Mouse (Mus musculus) forebrain, embryonic 10.5 days (tissue): ENCODE measurements at regions not wholly inside any gene's neighbourhood (a gene's known extent, or its start where the extent isn't known, plus 50 kb on each side); places are given as distances from the start of the nearest gene placed in this dataset.
"Not testable (repeated sequence)": the region's sequence is repeated elsewhere in the genome, so short reads cannot be mapped to it uniquely, and the experiment has no call there.

Source experiments
- DNase-seq: peaks from one replicate; pipeline ENCODE4 v3.0.0-alpha.2; 2017; ENCODE audit warnings: low spot score; ENCODE audit errors: extremely low spot score
- H3K27ac ChIP-seq: fragments of 300-500 bp; sonication (generic); 2 replicates; pipeline ENCODE4 v1.5.1; 2016; ENCODE audit warnings: mild to moderate bottlenecking
- H3K27me3 ChIP-seq: fragments of 300-500 bp; sonication (generic); 2 replicates; pipeline ENCODE4 v1.6.1; 2016; ENCODE audit warnings: mild to moderate bottlenecking; ENCODE audit not compliant: poor library complexity, severe bottlenecking
- H3K36me3 ChIP-seq: fragments of 300-500 bp; sonication (generic); replicated peaks from 2 replicates; pipeline ENCODE4 v1.6.1; 2016; ENCODE audit warnings: mild to moderate bottlenecking, moderate library complexity
- H3K4me1 ChIP-seq: fragments of 300-500 bp; sonication (generic); 2 replicates; pipeline ENCODE4 v1.6.1; 2016
- H3K4me3 ChIP-seq: fragments of 300-500 bp; sonication (generic); 2 replicates; pipeline ENCODE4 v1.5.1; 2016; ENCODE audit warnings: mild to moderate bottlenecking, moderate library complexity
- H3K9me3 ChIP-seq: fragments of 300-500 bp; sonication (generic); 2 replicates; pipeline ENCODE4 v1.6.1; 2016; ENCODE audit warnings: mild to moderate bottlenecking, moderate library complexity
- WGBS: fragments of 180-500 bp; shearing (Covaris S2); methylation state at CpG from one replicate; pipeline ENCODE4 v1.1.7; 2016; 5-methylcytosine and 5-hydroxymethylcytosine counted together

- Histone ChIP-seq H3K27ac (no peak overlapping the region), H3K4me1 (no peaks in the 10 kb centered on the region), H3K36me3 (no peaks in the 10 kb centered on the region), H3K4me3 (no peak overlapping the region), H3K9me3 (no peaks in the 10 kb centered on the region), H3K27me3 (no peaks in the 10 kb centered on the region)
- WGBS = 82% methylated on average over 7 of the region's 7 CpGs
- no peak for DNase-seq
These were observed 209.5 kb downstream of the Bmp2 start for GRCm38 (mm10) chr2:133761496-133761895.

DNA sequence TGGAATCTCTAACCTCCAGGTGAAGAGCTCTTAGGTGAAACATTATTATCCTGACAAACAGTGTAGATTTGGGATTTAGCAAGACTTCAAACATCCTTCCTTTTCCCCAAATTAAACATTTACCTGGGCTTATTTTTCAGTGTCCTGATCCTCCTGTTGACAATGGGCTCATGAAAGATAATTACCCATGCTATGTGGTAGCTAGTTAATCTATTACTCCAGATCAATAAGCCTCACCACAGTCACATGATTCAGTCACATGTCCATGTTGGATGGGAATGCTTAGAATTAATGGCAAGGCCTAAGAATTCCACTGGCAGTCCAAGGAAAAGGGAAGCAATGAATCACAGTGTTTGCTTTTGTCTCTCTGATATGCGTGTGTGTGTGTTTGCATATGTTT is 216.6 kb downstream of the Bmp2 start:
- WGBS = 93% methylated on average over 1 of the region's 1 CpGs
- no peaks in the 10 kb centered on the region for H3K4me1 ChIP-seq
- no peak overlapping the region for H3K4me3 ChIP-seq
- DNase-seq = no peak
- no peak overlapping the region for H3K27ac ChIP-seq
- no peaks in the 10 kb centered on the region for H3K36me3 ChIP-seq
- no peaks in the 10 kb centered on the region for H3K27me3 ChIP-seq
- no peaks in the 10 kb centered on the region for H3K9me3 ChIP-seq

DNA sequence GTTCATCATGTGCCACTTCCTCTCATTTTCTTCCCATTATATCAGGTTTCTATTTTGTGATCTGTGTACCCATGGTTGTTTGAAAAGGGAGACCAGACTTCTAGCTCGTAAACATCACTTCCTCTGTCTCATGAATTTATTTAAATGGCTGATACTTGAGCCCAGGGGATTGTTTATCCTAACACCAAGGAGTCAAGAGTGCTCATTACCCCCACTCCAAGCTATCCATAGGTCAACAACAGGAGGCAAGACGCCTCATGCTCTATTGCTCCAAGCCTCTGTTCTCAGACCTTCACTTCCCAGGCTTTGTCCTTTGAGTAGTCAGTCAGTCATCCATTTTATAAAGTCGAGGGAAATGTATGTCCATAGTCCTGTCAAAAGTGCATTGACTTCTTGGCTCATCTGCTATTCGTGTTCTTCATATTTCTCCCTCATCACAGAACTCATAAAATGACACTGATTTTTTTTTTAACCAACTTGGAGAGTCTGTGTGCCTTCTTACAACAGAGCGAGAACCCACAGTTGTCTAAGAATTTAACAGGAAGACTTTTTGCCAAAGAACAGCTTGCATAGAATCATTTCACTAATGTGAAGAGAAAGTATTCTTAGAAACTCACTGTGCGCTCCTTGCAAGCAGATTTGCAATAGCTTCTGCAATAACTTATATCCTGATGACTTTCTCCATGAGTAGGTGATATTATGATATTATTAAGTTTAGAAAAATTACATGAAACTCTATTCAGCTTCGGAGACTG is 231.8 kb downstream of the Bmp2 start:
- no peak overlapping the region for H3K27ac ChIP-seq
- no peaks in the 10 kb centered on the region for H3K27me3 ChIP-seq
- H3K36me3 ChIP-seq = no peaks in the 10 kb centered on the region
- no peak for DNase-seq
- 81% methylated on average over 7 of the region's 7 CpGs for WGBS
- H3K4me1 ChIP-seq = no peaks in the 10 kb centered on the region
- H3K9me3 ChIP-seq = no peaks in the 10 kb centered on the region
- H3K4me3 ChIP-seq = no peak overlapping the region

DNA sequence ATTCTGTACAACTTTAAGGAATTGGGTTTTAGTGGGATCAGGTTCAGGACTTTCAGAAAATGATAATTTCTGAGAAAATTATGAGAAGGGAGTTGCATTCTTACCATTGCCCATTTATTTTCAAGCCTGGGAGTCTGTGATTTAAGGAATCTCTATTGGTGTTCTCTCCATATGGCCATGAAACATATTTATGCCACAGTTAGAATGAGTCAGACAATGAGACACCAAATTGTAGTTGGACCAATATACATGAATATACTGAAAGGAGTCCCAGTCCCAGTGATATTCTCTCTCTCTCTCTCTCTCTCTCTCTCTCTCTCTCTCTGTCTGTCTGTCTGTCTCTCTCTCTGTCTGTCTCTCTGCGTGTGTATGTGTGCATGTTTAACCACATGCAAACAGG is 239.1 kb downstream of the Bmp2 start:
- H3K9me3 ChIP-seq = no peaks in the 10 kb centered on the region
- no peaks in the 10 kb centered on the region for H3K4me1 ChIP-seq
- 68% methylated on average over 1 of the region's 1 CpGs for WGBS
- H3K36me3 ChIP-seq = no peaks in the 10 kb centered on the region
- H3K27ac ChIP-seq = no peak overlapping the region
- no peak overlapping the region for H3K4me3 ChIP-seq
- no peak for DNase-seq
- H3K27me3 ChIP-seq = no peaks in the 10 kb centered on the region

- no peak for DNase-seq
- H3K9me3 ChIP-seq = no peaks in the 10 kb centered on the region
- H3K27ac ChIP-seq = no peak overlapping the region
These were observed 241.3 kb downstream of the Bmp2 start for GRCm38 (mm10) chr2:133793293-133793692.

DNA sequence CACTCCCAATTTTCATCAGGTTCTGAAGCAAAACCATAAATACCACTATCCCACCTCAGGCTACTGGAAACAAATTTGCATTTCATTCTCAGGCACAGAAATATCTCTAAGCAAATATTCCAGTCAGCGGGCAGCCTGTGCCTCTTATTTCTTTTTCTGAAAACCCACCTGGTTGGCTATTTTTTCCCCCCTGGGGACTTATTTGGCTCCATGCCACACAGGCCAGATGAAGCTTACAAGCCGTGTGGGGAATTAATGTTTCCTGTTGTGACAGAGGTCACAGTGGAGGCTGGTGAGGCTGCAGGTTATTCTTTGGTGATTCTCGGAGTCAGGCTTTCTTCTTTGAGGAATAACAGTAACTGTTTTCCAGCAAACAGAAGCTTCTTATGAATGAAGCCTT is 250.7 kb downstream of the Bmp2 start:
- Histone ChIP-seq H3K4me3 (no peak overlapping the region), H3K27ac (no peak overlapping the region), H3K9me3 (no peaks in the 10 kb centered on the region), H3K27me3 (no peaks in the 10 kb centered on the region), H3K4me1 (0 out of 2 replicates have a peak, but pooled peaks cover 3% of the 10 kb centered on the region), H3K36me3 (no peaks in the 10 kb centered on the region)
- no peak for DNase-seq
- WGBS = 70% methylated on average over 3 of the region's 3 CpGs

More at GRCm38 (mm10) chr2:133793293-133793692, 241.3 kb downstream of the Bmp2 start:
- H3K4me1 ChIP-seq = no peaks in the 10 kb centered on the region
- WGBS = 55% methylated on average over 2 of the region's 2 CpGs
- no peaks in the 10 kb centered on the region for H3K27me3 ChIP-seq
- H3K4me3 ChIP-seq = no peak overlapping the region
- no peaks in the 10 kb centered on the region for H3K36me3 ChIP-seq

GRCm38 (mm10) chr2:133821418-133821817 is 269.5 kb downstream of the Bmp2 start:
- Histone ChIP-seq H3K36me3 (no peaks in the 10 kb centered on the region), H3K27ac (no peak overlapping the region), H3K4me1 (no peaks in the 10 kb centered on the region), H3K4me3 (no peak overlapping the region), H3K9me3 (no peaks in the 10 kb centered on the region), H3K27me3 (no peaks in the 10 kb centered on the region)
- WGBS = 91% methylated on average over 4 of the region's 4 CpGs
- DNase-seq = no peak

DNA sequence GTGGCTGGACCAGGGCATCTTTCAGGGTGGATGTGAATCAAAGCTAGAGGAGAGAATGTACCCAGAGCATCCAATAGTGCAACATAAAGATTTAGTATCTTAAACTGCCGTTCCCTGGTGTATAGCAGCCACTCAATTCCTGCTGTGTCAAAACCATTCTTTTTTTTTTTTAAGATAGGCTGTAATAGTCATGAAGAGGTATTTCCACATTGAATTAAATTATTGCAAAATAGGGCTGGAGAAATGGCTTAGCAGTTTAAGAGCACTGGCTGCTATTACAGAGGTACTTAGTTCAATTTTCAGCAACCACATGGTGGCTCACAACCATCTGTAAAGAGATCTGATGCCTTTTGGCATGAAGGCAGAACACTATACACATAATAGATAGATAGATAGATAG is 277.4 kb downstream of the Bmp2 start:
- Histone ChIP-seq H3K27ac (no peak overlapping the region), H3K27me3 (no peaks in the 10 kb centered on the region), H3K4me1 (no peaks in the 10 kb centered on the region), H3K9me3 (no peaks in the 10 kb centered on the region), H3K36me3 (no peaks in the 10 kb centered on the region), H3K4me3 (no peak overlapping the region)
- DNase-seq = no peak
- WGBS = 95% methylated on average over 1 of the region's 1 CpGs

GRCm38 (mm10) chr2:133850485-133850884 is 298.5 kb downstream of the Bmp2 start:
- H3K9me3 ChIP-seq = no peaks in the 10 kb centered on the region
- H3K27ac ChIP-seq = no peak overlapping the region
- H3K27me3 ChIP-seq = no peaks in the 10 kb centered on the region
- no peaks in the 10 kb centered on the region for H3K4me1 ChIP-seq
- H3K4me3 ChIP-seq = no peak overlapping the region
- H3K36me3 ChIP-seq = no peaks in the 10 kb centered on the region
- no peak for DNase-seq

- DNase-seq, H3K27ac ChIP-seq: not testable (repeated sequence)
- 87% methylated on average over 8 of the region's 8 CpGs for WGBS
These were observed 323.0 kb downstream of the Bmp2 start for GRCm38 (mm10) chr2:133874982-133875381.

GRCm38 (mm10) chr2:133883682-133884081 is 331.7 kb downstream of the Bmp2 start:
- H3K4me1 ChIP-seq = no peaks in the 10 kb centered on the region
- no peaks in the 10 kb centered on the region for H3K9me3 ChIP-seq
- H3K36me3 ChIP-seq = no peaks in the 10 kb centered on the region
- H3K27ac ChIP-seq = no peak overlapping the region
- H3K27me3 ChIP-seq = no peaks in the 10 kb centered on the region
- no peak overlapping the region for H3K4me3 ChIP-seq
- DNase-seq = no peak

More at GRCm38 (mm10) chr2:133874982-133875381, 323.0 kb downstream of the Bmp2 start:
- H3K4me3 ChIP-seq, H3K36me3 ChIP-seq, H3K27me3 ChIP-seq, H3K4me1 ChIP-seq, H3K9me3 ChIP-seq: not testable (repeated sequence)

GRCm38 (mm10) chr2:133906269-133906668 is 354.3 kb downstream of the Bmp2 start:
- 84% methylated on average over 6 of the region's 6 CpGs for WGBS
- H3K27me3 ChIP-seq = no peaks in the 10 kb centered on the region
- H3K4me1 ChIP-seq = no peaks in the 10 kb centered on the region; the same call in 1 of the 2 replicates
- H3K4me3 ChIP-seq = no peak overlapping the region
- DNase-seq = no peak
- H3K9me3 ChIP-seq = no peaks in the 10 kb centered on the region
- H3K36me3 ChIP-seq = no peaks in the 10 kb centered on the region
- H3K27ac ChIP-seq = no peak overlapping the region
